Mouse (Mus musculus) small intestine, adult 2 months (tissue): ENCODE data around the gene Gm5431.
"Not testable (repeated sequence)": the region's sequence is repeated elsewhere in the genome, so short reads cannot be mapped to it uniquely, and the experiment has no call there.

Source experiments
- CTCF ChIP-seq: fragments of 200-500 bp; IDR thresholded peaks from 2 replicates; pipeline ENCODE4 v1.5.1; 2012; ENCODE audit warnings: low read depth, mild to moderate bottlenecking, control low read depth, inconsistent platforms, low read length, moderate library complexity, mixed read lengths; ENCODE audit not compliant: insufficient replicate concordance, insufficient read length; ENCODE audit errors: extremely low read depth
- POLR2A ChIP-seq: fragments of 200-500 bp; IDR thresholded peaks from 2 replicates; pipeline ENCODE4 v1.6.1; 2012; ENCODE audit warnings: low read depth, mild to moderate bottlenecking, control low read depth, inconsistent platforms, low read length, moderate library complexity

DNA sequence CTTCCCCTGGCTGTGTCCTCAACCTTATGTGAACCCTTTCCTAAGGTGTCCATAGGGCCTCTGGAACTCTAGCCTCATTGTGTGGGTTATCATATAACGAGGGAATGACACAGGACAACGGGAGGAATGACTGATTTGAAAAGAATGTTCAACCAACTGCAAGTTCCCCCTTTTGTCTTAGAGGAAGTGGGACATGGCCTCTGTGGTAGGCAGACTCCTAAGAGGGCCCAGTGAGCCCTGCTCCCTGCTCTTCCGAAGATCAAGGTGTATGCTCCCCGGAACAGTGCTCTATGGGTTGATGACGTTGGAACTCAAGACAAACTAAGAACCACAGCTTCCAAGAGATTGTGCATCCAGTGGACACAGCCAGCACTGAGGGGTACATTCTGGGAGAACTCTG lies 21.8 kb upstream of the Gm5431 start:
- not testable (repeated sequence) for TF ChIP-seq POLR2A, CTCF
